Mouse (Mus musculus): ENCODE results near the gene Mthfd1. TPM values are rescaled to one million over a fixed set of nuclear protein-coding genes. Genes with fewer than 3 reads are reported as not detected.

Gene Mthfd1
- polyA plus RNA-seq, 1 experiment from 2014 or later: 62.5 TPM

DNA sequence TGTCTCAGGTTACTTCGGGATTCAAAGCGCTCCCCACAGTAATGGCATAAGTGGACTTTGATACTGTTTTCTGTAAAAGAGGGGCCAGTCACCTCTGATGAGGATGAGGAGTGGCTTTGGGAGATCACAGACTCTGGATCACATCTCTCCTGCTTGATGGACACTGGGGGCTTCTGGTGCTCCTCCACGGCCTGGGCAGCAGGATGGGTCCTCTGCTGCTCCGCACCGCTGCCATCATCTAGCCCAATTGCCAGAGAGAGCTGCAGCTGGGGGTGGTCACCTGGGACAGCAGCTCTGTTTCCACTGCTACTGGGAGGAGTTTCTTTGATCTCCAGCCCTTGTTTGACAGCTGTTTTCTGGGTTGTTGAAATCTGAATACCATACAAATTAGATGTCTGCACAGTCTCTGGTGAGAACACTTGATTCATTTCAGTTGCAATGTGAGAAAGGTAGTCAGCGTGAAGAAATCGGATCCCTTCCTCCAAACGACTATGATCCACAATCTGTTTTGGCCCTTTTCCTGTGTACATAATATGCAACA lies 94.7 kb downstream of the Mthfd1 start:
- H3K27ac ChIP-seq: no peak overlapping the region
- no peaks in the 10 kb centered on the region for H3K27me3 ChIP-seq (ENCODE audit: insufficient read depth, poor library complexity, severe bottlenecking)
- no peak overlapping the region for H3K4me3 ChIP-seq
- H3K9me3 ChIP-seq: no peaks in the 10 kb centered on the region
- no peaks in the 10 kb centered on the region for H3K4me1 ChIP-seq (replicated peaks)
- WGBS: 77% methylated on average over 8 of the region's 8 CpGs
- no peak for DNase-seq (ENCODE audit: low spot score)
- peaks cover 72% of the 10 kb centered on the region for H3K36me3 ChIP-seq

GRCm38 (mm10) chr12:76360868-76361267 lies 105.8 kb downstream of the Mthfd1 start:
- H3K36me3 ChIP-seq: peaks cover 26% of the 10 kb centered on the region
- H3K27me3 ChIP-seq (ENCODE audit: insufficient read depth, poor library complexity, severe bottlenecking): no peaks in the 10 kb centered on the region
- no peak overlapping the region for H3K27ac ChIP-seq
- H3K4me3 ChIP-seq: no peak overlapping the region
- WGBS: 48% methylated on average over 1 of the region's 1 CpGs
- H3K4me1 ChIP-seq (replicated peaks): peaks cover 3% of the 10 kb centered on the region; the same call in 1 of the 2 replicates
- no peaks in the 10 kb centered on the region for H3K9me3 ChIP-seq
- no peak for DNase-seq (ENCODE audit: low spot score)

DNA sequence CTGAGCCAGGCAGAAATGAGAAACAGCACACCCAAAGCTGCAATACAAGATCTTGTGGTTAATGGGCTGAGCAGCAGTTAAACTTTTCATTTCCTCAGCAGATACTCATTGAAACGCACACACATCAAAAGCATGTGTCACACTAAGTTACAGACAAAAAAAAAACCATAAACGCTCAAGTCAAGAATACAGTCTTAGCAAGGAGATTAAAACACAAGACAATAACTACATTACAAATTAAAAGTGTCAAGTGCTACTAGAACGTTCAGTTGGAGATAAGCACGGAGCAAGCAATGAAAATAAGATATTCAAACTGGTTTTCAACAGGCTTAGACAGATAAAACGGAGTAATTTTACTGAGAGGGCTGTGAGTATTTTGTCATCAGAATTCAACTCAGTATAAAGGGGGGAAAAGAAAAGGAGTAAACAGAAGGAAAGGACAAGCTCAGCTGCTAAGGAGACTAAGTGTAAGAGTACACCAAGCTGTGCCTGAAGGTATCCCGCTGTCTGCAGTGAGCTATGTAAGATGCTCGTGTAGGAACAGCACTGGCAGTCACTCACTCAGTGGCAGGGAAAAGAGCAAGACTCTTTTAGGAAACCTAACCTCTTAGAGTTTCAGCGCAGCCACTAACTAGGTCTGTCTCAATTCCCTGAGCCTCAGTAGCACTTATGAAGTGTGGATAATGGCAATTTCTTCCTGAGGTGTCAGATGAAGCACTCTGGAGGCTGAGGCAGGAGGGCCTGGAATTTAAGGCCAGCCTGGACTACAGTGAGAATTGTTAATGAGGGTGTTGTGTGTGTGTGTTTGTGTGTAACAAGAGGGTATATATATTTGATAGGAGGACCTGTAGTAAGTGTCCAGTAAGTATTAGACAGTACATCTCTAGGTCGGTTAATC lies 106.6 kb downstream of the Mthfd1 start:
- no peak for DNase-seq (ENCODE audit: low spot score)
- no peak overlapping the region for H3K27ac ChIP-seq
- peaks cover 10% of the 10 kb centered on the region for H3K4me1 ChIP-seq (replicated peaks)
- H3K4me3 ChIP-seq: no peak overlapping the region
- no peaks in the 10 kb centered on the region for H3K27me3 ChIP-seq (ENCODE audit: insufficient read depth, poor library complexity, severe bottlenecking)
- WGBS: 80% methylated on average over 9 of the region's 9 CpGs
- H3K9me3 ChIP-seq: no peaks in the 10 kb centered on the region
- peaks cover 26% of the 10 kb centered on the region for H3K36me3 ChIP-seq

GRCm38 (mm10) chr12:76362303-76362676 lies 107.2 kb downstream of the Mthfd1 start:
- no peak overlapping the region for H3K27ac ChIP-seq
- no peaks in the 10 kb centered on the region for H3K27me3 ChIP-seq (ENCODE audit: insufficient read depth, poor library complexity, severe bottlenecking)
- DNase-seq (ENCODE audit: low spot score): no peak
- H3K36me3 ChIP-seq: peaks cover 21% of the 10 kb centered on the region
- 85% methylated on average over 9 of the region's 9 CpGs for WGBS
- H3K4me1 ChIP-seq (replicated peaks): peaks cover 16% of the 10 kb centered on the region
- no peaks in the 10 kb centered on the region for H3K9me3 ChIP-seq
- no peak overlapping the region for H3K4me3 ChIP-seq

- DNase-seq (ENCODE audit: low spot score): no peak
- WGBS: 86% methylated on average over 3 of the region's 3 CpGs
- Histone ChIP-seq H3K4me3 (no peak overlapping the region), H3K27me3 (ENCODE audit: insufficient read depth, poor library complexity, severe bottlenecking) (no peaks in the 10 kb centered on the region), H3K4me1 (replicated peaks) (peaks cover 44% of the 10 kb centered on the region), H3K9me3 (no peaks in the 10 kb centered on the region), H3K27ac (no peak overlapping the region), H3K36me3 (peaks cover 14% of the 10 kb centered on the region)
These were observed 111.2 kb downstream of the Mthfd1 start for GRCm38 (mm10) chr12:76366276-76366675.

DNA sequence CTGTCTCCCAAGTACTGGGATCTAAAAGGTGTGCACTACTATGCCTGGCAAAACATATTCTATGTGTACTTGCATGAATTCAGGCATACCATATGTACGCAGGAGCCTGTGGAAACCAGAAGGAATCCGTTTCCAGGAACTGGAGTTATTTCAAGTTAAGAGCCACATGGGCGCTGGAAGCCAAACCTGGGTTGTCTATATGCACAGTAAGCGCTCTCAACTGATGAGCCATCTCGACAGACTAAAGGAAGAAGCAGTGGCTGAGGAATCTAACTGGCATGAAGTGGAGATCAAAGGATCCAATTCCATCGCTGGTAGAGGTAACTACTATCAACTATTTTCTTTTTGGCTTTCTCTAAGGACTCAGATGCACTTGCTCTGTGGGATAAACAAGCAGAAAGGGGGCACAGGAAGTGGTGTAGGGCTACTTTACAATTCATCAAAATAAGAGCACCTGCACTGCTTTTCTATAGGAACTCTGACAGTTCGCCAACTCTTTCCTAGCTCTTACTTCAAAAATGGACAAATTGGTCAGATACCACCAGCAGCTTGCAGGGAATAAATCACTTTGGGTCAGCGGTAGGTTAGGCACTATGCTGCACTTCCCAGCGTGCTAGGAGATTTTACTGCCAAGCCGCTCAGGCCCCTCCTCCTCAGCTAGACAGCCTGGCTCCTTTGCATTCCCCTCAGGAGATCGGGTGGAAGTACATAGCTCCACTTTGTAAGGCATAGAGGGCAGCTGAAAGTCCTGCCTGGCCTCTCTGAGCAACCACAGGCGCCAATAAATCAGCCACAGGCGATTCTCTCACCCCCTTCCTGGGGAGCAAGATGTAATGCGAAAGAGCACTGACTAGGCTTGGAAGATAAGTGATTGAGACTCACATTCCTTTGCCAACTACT lies 112.2 kb downstream of the Mthfd1 start:
- WGBS: 28% methylated on average over 14 of the region's 14 CpGs
- peak; percentile 42 for DNase-seq (ENCODE audit: low spot score)
- Histone ChIP-seq H3K4me1 (replicated peaks) (peaks cover 54% of the 10 kb centered on the region), H3K27me3 (ENCODE audit: insufficient read depth, poor library complexity, severe bottlenecking) (no peaks in the 10 kb centered on the region), H3K27ac (peak overlapping the region; percentile 100; the same call in 1 of the 2 replicates), H3K36me3 (peaks cover 9% of the 10 kb centered on the region), H3K9me3 (no peaks in the 10 kb centered on the region), H3K4me3 (peak overlapping the region; percentile 93)

DNA sequence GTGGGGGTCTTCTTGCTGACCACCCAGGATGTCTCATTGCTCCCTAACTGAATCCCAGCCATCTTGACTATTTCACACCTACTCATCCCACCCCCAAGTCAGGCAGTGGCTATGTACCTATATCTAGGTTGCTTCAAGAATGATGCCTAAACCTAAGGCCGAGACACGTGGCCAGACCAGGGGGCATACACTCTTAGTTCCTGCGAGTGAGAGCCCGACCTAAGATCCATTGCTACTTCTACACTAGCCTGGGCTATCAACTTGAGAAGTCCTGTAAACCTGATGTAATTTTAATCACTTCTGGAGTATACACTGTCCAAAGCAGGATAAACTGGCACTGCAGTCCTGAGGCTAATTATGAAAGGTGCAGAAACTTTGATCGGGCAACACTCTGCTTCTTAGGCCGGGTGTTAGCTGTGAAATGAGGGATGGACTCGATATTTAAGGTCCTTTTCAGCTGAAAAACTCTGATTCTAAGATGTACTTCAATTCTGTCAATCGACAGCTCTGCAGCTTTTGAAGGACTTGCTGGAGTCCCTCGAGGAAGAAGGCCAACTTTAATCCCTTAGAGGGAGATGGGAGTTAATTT lies 113.2 kb downstream of the Mthfd1 start:
- H3K4me1 ChIP-seq (replicated peaks): peaks cover 62% of the 10 kb centered on the region
- peaks cover 8% of the 10 kb centered on the region for H3K36me3 ChIP-seq
- peak overlapping the region; percentile 93 for H3K4me3 ChIP-seq
- peak overlapping the region; percentile 100 for H3K27ac ChIP-seq
- H3K9me3 ChIP-seq: no peaks in the 10 kb centered on the region
- WGBS: 9% methylated on average over 9 of the region's 9 CpGs
- no peaks in the 10 kb centered on the region for H3K27me3 ChIP-seq (ENCODE audit: insufficient read depth, poor library complexity, severe bottlenecking)
- no peak for DNase-seq (ENCODE audit: low spot score)

GRCm38 (mm10) chr12:76368790-76369205 lies 113.7 kb downstream of the Mthfd1 start:
- Histone ChIP-seq H3K36me3 (peaks cover 8% of the 10 kb centered on the region), H3K4me1 (replicated peaks) (peaks cover 62% of the 10 kb centered on the region), H3K27me3 (ENCODE audit: insufficient read depth, poor library complexity, severe bottlenecking) (no peaks in the 10 kb centered on the region), H3K9me3 (no peaks in the 10 kb centered on the region), H3K27ac (peak overlapping the region; percentile 100), H3K4me3 (peak overlapping the region; percentile 93)
- 1% methylated on average over 26 of the region's 26 CpGs for WGBS
- peak; percentile 72 for DNase-seq (ENCODE audit: low spot score)

Other genes with a start within 250 kb of the Mthfd1 start
- 0.07 and 0.24 TPM in 2 replicates for gene Esr2, start 78.0 kb upstream of the Mthfd1 start, polyA plus RNA-seq (2016; fragmentation: Nextera tagmentation; extraction: Ambion mirVana)
- gene Tex21, start 8.6 kb upstream of the Mthfd1 start, polyA plus RNA-seq (2016; fragmentation: Nextera tagmentation; extraction: Ambion mirVana): not detected in 2 replicates
- gene Akap5, start 69.6 kb downstream of the Mthfd1 start, polyA plus RNA-seq (2016; fragmentation: Nextera tagmentation; extraction: Ambion mirVana): 3.7 and 4.0 TPM in 2 replicates
- gene Zbtb25, start 114.3 kb downstream of the Mthfd1 start, polyA plus RNA-seq (2016; fragmentation: Nextera tagmentation; extraction: Ambion mirVana): 16.5 and 17.9 TPM in 2 replicates
- gene Zbtb1, start 115.0 kb downstream of the Mthfd1 start, polyA plus RNA-seq (2016; fragmentation: Nextera tagmentation; extraction: Ambion mirVana): 5.6 and 7.9 TPM in 2 replicates
- 9.5 and 9.8 TPM in 2 replicates for gene Hspa2, start 148.9 kb downstream of the Mthfd1 start, polyA plus RNA-seq (2016; fragmentation: Nextera tagmentation; extraction: Ambion mirVana)
- 1.1 and 1.5 TPM in 2 replicates for gene Ppp1r36, start 162.2 kb downstream of the Mthfd1 start, polyA plus RNA-seq (2016; fragmentation: Nextera tagmentation; extraction: Ambion mirVana)